Mouse (Mus musculus): Measurements from ENCODE around the gene Naa16.

Gene Naa16

DNA sequence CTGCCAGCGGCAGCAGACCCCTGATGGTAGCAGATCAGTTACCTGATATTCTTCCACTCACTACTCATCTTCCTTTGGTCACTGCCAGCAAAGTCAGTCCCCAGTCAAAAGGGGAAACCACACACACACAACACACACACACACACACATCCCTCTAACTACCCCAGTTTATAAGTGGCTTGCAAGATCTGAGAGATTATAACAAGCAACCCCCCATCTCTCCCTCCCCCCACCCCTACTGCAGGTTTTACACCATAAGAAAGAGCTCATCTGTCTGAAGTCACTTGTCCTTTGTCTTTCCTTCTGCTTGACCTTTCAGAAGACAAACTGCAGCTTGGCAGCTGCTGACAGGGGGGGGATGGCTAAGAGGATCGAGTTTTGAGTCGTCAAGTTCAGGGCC, 115.1 kb downstream of the Naa16 start:
- no peak for DNase-seq (ENCODE audit: low spot score)

Data from layer of hippocampus, adult 9-10 months (tissue).